Mouse (Mus musculus) adrenal gland, postnatal 25 days (tissue): ENCODE data around the gene Fam207a. TPM values are rescaled to one million over a fixed set of nuclear protein-coding genes. Genes with fewer than 3 reads are reported as not detected.

Experiments used
- DNase-seq: peaks from one replicate; pipeline ENCODE4 v3.0.0; 2021; ENCODE audit warnings: mixed read lengths
- long read RNA-seq: library from polyadenylated mRNA; stranded (forward); transcript quantifications from one replicate; pipeline ENCODE4 v2.0.0, GENCODE M21; 2021
- total RNA-seq: library from RNA; stranded (reverse); gene quantifications from 2 replicates; pipeline ENCODE4 v1.2.3, GENCODE M21; 2021

Gene Fam207a
- total RNA-seq: 23.1 and 24.6 TPM in 2 replicates
- long read RNA-seq, transcript Fam207a-201 (6 exons, 2,394 nt): major isoform, 24 of 37 reads
- long read RNA-seq, partial matches to known transcripts: 0 of 37 reads
- long read RNA-seq, other reads (novel, unspliced or antisense): 12 of 37 reads

DNA sequence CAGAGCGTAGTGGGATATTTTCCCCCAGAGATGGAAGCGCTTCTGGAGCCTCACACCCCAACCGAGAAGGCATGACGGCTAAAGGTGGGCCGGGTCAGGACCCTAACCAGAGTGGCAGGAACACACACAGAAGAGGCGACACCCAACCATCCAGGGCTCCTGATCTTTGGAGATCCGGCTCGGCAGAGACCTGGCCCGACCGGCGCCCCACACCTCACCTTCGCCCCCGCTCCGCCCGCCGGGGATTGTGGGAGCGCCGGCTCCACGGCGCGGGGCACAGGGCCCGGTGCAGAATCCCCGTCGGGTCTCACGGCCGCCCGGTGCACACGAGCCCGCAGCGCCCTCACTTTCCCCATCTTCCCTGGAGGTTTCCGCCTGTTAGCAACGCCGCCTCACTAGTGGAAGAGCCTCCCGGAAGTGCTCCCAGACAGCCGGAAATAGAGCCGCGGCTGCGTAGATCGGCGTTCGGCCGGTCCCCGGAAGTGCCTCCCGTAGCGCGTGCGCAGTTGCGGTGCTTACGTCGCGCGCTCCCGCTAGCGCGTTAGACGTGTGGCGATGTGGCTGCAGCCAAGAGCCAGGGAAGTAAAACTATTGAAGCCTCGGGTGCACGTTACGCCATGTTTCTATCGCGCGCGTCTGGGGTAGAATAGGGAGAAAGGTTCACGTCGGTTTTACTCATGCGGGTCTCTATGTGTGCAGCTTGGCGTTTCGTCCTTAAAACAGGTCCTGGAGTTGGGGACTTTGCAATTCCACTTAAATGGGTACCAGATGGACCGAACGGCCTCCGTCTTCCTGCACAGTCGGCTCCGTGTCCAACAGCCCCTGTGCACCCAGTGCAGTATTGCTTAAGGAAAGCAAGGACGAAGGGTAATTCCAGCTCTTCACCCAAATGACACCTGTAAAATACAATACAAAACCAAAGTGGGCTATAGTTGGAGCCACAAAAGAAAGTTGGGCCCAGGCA, at the start of gene Fam207a:
TSS of gene Fam207a (minus strand) at position 401 of the 964 bp plus-strand sequence.
- peak; percentile 96 for DNase-seq

- DNase-seq: no peak
These were observed 49.4 kb upstream of the Fam207a start for GRCm38 (mm10) chr10:77565005-77565404.

- no peak for DNase-seq
These were observed 45.9 kb upstream of the Fam207a start for GRCm38 (mm10) chr10:77561508-77561907.

GRCm38 (mm10) chr10:77560830-77561229, 45.2 kb upstream of the Fam207a start:
- no peak for DNase-seq

- DNase-seq: no peak
These were observed 44.5 kb upstream of the Fam207a start for GRCm38 (mm10) chr10:77560090-77560489.

DNA sequence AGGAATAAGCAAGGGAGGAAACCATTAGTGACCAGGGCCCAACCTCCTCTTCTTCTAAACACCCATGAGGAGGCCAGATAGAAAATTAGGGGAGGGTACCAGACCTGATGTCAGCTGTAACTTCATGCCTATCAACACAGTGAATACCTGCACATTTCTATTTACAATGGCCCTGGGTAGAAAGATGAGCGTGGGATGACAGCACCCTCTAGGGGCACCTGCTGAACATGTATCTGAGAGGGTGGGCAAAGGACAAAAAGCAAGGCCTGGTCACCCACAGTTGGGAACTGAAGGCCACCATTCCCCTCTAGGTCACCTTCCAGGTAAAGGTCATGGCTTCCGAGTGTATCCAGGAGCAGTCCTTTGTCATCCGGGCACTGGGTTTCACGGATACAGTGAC, 42.1 kb upstream of the Fam207a start:
- DNase-seq: no peak

- no peak for DNase-seq
These were observed 41.0 kb upstream of the Fam207a start for GRCm38 (mm10) chr10:77556631-77557030.

DNA sequence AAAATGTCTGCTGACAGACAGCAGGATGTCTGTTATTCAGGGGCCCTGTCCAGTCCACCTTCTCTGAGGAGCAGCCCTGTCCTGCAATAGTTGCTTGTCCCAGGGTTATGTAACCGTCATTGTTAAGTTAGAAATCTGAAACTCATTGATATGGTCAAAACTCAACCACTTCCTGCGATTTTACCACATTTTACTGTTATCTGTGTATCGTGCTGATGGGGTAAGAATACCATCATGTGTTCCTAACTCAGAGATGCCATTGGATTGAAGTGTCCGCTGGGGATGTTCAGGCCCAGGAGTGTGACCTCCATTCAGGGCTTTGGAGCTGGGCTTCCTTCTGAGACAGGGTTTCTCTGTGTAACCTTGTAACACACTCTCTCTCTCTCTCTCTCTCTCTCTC, 39.3 kb upstream of the Fam207a start:
- no peak for DNase-seq

DNA sequence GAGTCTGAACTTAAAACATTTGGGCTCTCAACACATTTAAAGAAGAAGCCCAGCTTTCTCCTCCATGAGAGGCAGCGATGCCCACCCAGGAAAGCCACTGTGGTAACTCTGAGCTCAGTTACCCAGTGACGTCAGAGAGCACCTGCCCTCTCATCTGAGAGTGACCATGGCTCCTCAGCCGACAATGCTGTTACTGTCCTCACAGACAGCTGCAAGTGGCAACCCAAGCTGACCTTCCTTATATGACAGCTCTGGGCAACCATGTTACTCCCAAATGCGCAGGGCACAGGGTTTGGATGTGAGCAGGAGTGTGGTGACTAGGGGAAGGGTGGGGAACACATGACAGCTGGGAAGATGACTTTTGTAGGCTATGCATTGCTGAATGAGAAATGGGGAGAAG, 37.7 kb upstream of the Fam207a start:
- no peak for DNase-seq

- DNase-seq: no peak
These were observed 36.6 kb upstream of the Fam207a start for GRCm38 (mm10) chr10:77552162-77552561.

DNA sequence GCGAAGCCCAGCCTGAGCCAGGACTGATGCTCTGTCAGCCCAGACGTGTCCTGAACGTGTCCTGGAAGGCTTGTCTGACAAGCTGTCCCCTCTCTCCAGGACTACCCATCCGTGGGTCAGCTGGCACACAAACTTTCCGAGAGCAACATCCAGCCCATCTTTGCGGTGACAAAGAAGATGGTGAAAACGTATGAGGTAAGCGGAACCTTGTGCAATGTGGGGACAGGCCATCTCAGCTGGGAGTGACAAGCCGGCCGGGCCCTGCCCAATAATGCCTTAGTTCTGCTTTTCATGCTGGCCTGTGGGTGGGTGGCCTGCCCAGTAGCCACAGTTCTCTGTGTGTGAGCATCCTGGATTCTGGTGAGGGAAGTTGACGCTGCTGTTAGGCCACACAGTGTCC, 35.3 kb upstream of the Fam207a start:
- DNase-seq: no peak

GRCm38 (mm10) chr10:77548576-77548975, 33.0 kb upstream of the Fam207a start:
- DNase-seq: no peak

GRCm38 (mm10) chr10:77544916-77545315, 29.3 kb upstream of the Fam207a start:
- DNase-seq: peak; percentile 43

- peak; percentile 37 for DNase-seq
These were observed 27.6 kb upstream of the Fam207a start for GRCm38 (mm10) chr10:77543226-77543625.

- no peak for DNase-seq
These were observed 26.5 kb upstream of the Fam207a start for GRCm38 (mm10) chr10:77541864-77542666.

GRCm38 (mm10) chr10:77540576-77541102, 25.1 kb upstream of the Fam207a start:
- no peak for DNase-seq

DNA sequence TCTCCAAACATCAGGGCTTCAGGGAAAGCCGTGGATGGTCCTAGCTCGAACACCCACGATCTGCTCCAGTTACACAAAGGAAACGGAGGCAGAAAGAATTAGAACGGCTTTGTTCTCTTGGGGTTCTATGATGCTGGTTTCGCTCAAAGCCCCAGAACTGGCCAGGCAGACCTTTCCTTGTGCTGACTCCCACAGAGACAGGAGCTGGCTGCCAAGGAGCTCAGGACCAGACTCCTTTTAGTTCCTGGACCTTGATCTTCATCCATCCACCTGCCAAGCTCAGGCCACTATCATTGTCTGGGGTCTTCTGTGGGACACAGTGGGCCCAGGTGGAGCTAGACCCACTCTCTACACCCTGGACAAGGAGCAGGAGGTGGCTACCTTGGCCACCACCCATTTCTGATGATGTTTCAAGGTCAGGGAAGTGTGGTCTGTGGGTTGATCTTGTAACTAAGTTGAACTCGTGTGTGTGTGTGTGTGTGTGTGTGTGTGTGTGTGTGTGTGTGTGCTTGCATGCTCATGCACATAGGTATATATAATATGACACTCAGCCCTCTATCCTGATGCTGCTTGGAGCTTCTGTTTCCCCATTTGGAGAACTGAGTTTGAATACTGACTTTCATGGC, 23.8 kb upstream of the Fam207a start:
- no peak for DNase-seq

DNA sequence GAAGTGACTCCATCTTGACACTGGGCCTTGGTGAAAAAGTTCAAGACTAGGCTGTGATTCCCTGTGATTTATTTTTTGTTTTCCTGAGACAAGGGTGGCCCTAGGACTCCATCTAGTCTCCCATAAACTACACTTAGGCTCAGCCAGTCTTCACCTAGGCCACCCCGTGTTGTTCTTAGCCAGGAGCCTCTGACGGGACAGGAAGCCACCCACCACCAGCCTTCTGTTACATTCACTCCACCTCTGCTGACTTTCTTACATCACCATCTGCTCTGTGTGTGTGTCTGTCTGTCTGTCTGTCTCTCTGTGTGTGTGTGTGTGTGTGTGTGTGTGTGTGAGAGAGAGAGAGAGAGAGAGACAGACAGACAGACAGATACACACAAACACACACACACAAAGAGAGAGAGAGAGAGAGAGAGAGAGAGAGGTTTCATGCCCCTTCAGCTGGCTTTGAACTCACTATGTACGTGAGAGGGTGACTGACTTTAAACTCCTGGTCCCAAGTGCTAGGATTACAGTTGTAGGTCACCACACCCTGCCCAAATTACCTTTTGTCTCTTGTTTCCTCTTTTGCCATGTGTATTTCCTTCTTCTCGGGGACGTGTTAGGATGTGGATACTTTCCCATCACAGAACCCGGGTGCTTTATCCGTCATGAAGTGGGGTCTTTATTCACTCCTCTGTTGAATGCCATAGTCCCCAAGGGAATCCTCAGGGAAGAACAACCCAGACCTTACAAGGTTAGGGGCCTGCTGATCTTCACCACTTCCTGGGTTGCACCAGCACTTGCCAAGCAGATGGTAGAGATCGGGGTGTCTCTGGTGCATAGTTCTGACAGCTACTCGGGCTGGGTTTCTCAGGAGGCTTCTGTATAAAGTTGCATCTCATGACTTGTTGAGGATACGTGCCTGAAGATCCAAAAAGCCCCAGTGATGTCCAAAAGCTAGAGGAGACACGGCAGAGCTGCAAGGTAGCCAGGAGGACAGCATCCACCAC, 21.9 kb upstream of the Fam207a start:
- no peak for DNase-seq

GRCm38 (mm10) chr10:77536727-77537126, 21.1 kb upstream of the Fam207a start:
- DNase-seq: no peak

- no peak for DNase-seq
These were observed 16.4 kb upstream of the Fam207a start for GRCm38 (mm10) chr10:77532020-77532413.
